Mouse (Mus musculus) heart, adult 18-20 months (tissue): ENCODE data around the gene Atp13a4. TPM values are rescaled to one million over a fixed set of nuclear protein-coding genes. Genes with fewer than 3 reads are reported as not detected.

Experiments used
- DNase-seq, 2 experiments: peaks; one replicate each; pipeline ENCODE4 v3.0.0; 2021 to 2022; ENCODE audit warnings: mixed read lengths in 1 of 2
- long read RNA-seq, 2 experiments: library from polyadenylated mRNA; stranded (forward); transcript quantifications; one replicate each; pipeline ENCODE4 v2.0.0; 2021
- total RNA-seq, 2 experiments: library from RNA; stranded (reverse); gene quantifications; 2 replicates each; pipeline ENCODE4 v1.2.3; 2021

Gene Atp13a4
- total RNA-seq, result not detected
- long read RNA-seq, experiment 1, result 0 reads
- long read RNA-seq, experiment 2, result 0 reads

- DNase-seq, result no peak
Observed at GRCm38 (mm10) chr16:29544829-29545228, at the start of gene Atp13a4. TSS of gene Atp13a4 (minus strand) at chr16:29544864.

GRCm38 (mm10) chr16:29592171-29592570, 47.5 kb upstream of the Atp13a4 start:
- peak; percentile 12 to 42 for DNase-seq

- DNase-seq, result no peak
Observed at GRCm38 (mm10) chr16:29579787-29580176, 35.1 kb upstream of the Atp13a4 start.

GRCm38 (mm10) chr16:29579167-29579786, 34.6 kb upstream of the Atp13a4 start, which contains the start of gene Opa1:
TSS of gene Opa1 (plus strand) at chr16:29579334.
- peak; percentile 96 to 100 for DNase-seq

- no peak for DNase-seq
Observed at GRCm38 (mm10) chr16:29575620-29576019, 31.0 kb upstream of the Atp13a4 start.

- no peak for DNase-seq
Observed at GRCm38 (mm10) chr16:29574013-29574412, 29.3 kb upstream of the Atp13a4 start.

GRCm38 (mm10) chr16:29560869-29561268, 16.2 kb upstream of the Atp13a4 start:
- peak; percentile 31 to 58 for DNase-seq

GRCm38 (mm10) chr16:29560454-29560853, 15.8 kb upstream of the Atp13a4 start:
- peak in 1 of 2 experiments; percentile 18 for DNase-seq

GRCm38 (mm10) chr16:29559667-29560066, 15.0 kb upstream of the Atp13a4 start:
- no peak for DNase-seq

- DNase-seq, result no peak
Observed at GRCm38 (mm10) chr16:29541261-29541683, 3.4 kb downstream of the Atp13a4 start.

GRCm38 (mm10) chr16:29539906-29540305, 4.8 kb downstream of the Atp13a4 start:
- DNase-seq, result no peak

- no peak for DNase-seq
Observed at GRCm38 (mm10) chr16:29536411-29537204, 8.1 kb downstream of the Atp13a4 start.

GRCm38 (mm10) chr16:29535866-29536265, 8.8 kb downstream of the Atp13a4 start:
- no peak for DNase-seq

GRCm38 (mm10) chr16:29533641-29534040, 11.0 kb downstream of the Atp13a4 start:
- no peak for DNase-seq

GRCm38 (mm10) chr16:29527085-29527484, 17.6 kb downstream of the Atp13a4 start:
- DNase-seq, result no peak

- no peak for DNase-seq
Observed at GRCm38 (mm10) chr16:29526585-29526984, 18.1 kb downstream of the Atp13a4 start.

- DNase-seq, result no peak
Observed at GRCm38 (mm10) chr16:29512495-29512894, 32.2 kb downstream of the Atp13a4 start.

GRCm38 (mm10) chr16:29510743-29511142, 33.9 kb downstream of the Atp13a4 start:
- no peak for DNase-seq

- DNase-seq, result no peak
Observed at GRCm38 (mm10) chr16:29509881-29510280, 34.8 kb downstream of the Atp13a4 start.

- DNase-seq, result no peak
Observed at GRCm38 (mm10) chr16:29504671-29505070, 40.0 kb downstream of the Atp13a4 start.

- peak in 1 of 2 experiments; percentile 11 for DNase-seq
Observed at GRCm38 (mm10) chr16:29504198-29504597, 40.5 kb downstream of the Atp13a4 start.

- no peak for DNase-seq
Observed at GRCm38 (mm10) chr16:29491031-29491430, 53.6 kb downstream of the Atp13a4 start.

GRCm38 (mm10) chr16:29481439-29481838, 63.2 kb downstream of the Atp13a4 start:
- DNase-seq, result no peak
